Mouse (Mus musculus) lung, postnatal 14 days (tissue): ENCODE results near the gene Tldc1.
A peak's percentile ranks its signal among the peaks of the same experiment; 100 is the strongest.

ENCODE experiments used
- DNase-seq: peaks from one replicate; pipeline ENCODE4 v3.0.0; 2021

The Tldc1 gene

DNA sequence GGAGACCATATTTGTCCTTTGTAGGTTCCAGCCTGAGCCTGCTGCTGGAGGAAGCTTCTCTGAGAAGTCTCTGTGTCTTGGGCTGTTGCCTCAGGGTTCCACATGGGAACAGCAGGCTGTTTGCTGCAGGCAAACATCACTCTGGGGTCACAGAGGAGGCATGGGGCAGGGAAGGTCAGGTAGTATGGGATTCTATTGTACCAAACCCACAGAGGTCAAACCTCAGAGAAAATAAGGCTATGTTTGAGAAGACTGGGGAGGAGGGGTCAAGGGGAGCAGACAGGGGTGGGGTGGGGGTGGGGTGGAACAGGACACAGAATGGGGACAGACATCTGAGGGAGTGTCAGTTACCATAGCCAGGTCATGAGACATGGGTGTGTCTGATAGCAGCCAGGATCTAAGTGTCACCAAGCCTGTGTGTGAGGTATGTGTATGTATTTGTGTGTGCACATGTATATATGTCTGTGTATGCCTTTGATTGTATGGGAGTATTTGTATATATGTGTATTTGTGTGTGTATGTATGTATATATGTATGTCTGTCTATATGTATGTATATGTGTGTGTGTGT, 61.4 kb downstream of the Tldc1 start:
- no peak for DNase-seq

GRCm38 (mm10) chr8:119715221-119715620, 63.0 kb downstream of the Tldc1 start:
- peak; percentile 80 for DNase-seq

DNA sequence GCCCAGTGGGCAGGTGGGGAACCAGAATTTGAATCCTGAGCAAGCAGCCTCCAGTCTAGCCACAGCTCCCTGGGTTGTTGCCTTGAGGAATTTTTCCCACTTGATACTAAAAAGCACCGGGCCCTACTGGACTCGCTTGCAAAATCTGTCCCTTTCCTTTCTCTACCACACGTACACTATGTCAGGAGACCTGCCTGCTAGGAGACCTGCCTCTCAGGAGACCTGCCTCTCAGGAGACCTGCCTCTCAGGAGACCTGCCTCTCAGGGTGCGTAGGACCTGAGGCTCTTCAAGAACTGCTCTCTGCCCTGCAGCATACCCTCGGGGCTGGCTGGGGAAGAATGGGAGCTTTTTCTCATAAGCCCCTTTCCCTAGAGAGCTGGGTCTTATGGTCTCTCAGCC, 64.8 kb downstream of the Tldc1 start:
- no peak for DNase-seq

GRCm38 (mm10) chr8:119712226-119712625, 66.0 kb downstream of the Tldc1 start:
- peak; percentile 55 for DNase-seq
